Mouse (Mus musculus): ENCODE data around the gene Pnmal1. TPM values are rescaled to one million over a fixed set of nuclear protein-coding genes. Genes with fewer than 3 reads are reported as not detected.
A peak's percentile ranks its signal among the peaks of the same experiment; 100 is the strongest.

Gene Pnmal1
- polyA plus RNA-seq, 1 experiment from 2014 or later: 0.02 TPM

- Histone ChIP-seq H3K27ac (ENCODE audit: low read depth) (peak overlapping the region; percentile 13), H3K4me3 (ENCODE audit: low read depth, low read length) (no peak overlapping the region), H3K4me2 (ENCODE audit: low read depth, low read length) (peak overlapping the region; percentile 47), H3K36me3 (replicated peaks; ENCODE audit: insufficient read depth, low read length) (no peaks in the 10 kb centered on the region), H3K9ac (replicated peaks) (no peak overlapping the region), H3K9me3 (ENCODE audit: low read length) (no peaks in the 10 kb centered on the region), H3K4me1 (ENCODE audit: insufficient read depth) (peaks cover 26% of the 10 kb centered on the region), H3K27me3 (ENCODE audit: insufficient read depth, low read length) (no peaks in the 10 kb centered on the region)
- TF ChIP-seq EP300 (IDR thresholded peaks at IDR 0.05; ENCODE audit: low read depth) (no peak), CTCF (IDR thresholded peaks at IDR 0.05; ENCODE audit: low read depth) (no peak)
- WGBS (ENCODE audit: insufficient replicate concordance): 17% methylated on average over 15 of the region's 15 CpGs
- ATAC-seq (no peak), DNase-seq (no peak)
Measured at GRCm38 (mm10) chr7:16990006-16990744, 30.7 kb downstream of the Pnmal1 start.

- DNase-seq: no peak
- TF ChIP-seq CTCF (IDR thresholded peaks at IDR 0.05; ENCODE audit: low read depth) (no peak), EP300 (IDR thresholded peaks at IDR 0.05; ENCODE audit: low read depth) (no peak)
- Histone ChIP-seq H3K4me1 (ENCODE audit: insufficient read depth) (peaks cover 28% of the 10 kb centered on the region), H3K27me3 (ENCODE audit: insufficient read depth, low read length) (no peaks in the 10 kb centered on the region), H3K9me3 (ENCODE audit: low read length) (no peaks in the 10 kb centered on the region), H3K4me2 (ENCODE audit: low read depth, low read length) (no peak overlapping the region), H3K27ac (ENCODE audit: low read depth) (peak overlapping the region; percentile 13; the same call in 1 of the 2 replicates), H3K4me3 (ENCODE audit: low read depth, low read length) (no peak overlapping the region), H3K36me3 (replicated peaks; ENCODE audit: insufficient read depth, low read length) (no peaks in the 10 kb centered on the region), H3K9ac (replicated peaks) (no peak overlapping the region)
- WGBS (ENCODE audit: insufficient replicate concordance): 52% methylated on average over 18 of the region's 18 CpGs
- ATAC-seq: no peak; the same call in 1 of the 2 replicates
Measured at GRCm38 (mm10) chr7:16991681-16992450, 32.4 kb downstream of the Pnmal1 start.

GRCm38 (mm10) chr7:16992451-16992807 is 33.0 kb downstream of the Pnmal1 start, which contains the start of gene Ccdc8:
Ccdc8 (plus strand) TSS chr7:16992708.
- Histone ChIP-seq H3K27me3 (ENCODE audit: insufficient read depth, low read length) (no peaks in the 10 kb centered on the region), H3K36me3 (replicated peaks; ENCODE audit: insufficient read depth, low read length) (no peaks in the 10 kb centered on the region), H3K4me2 (ENCODE audit: low read depth, low read length) (peak within 1 kb of the TSS; percentile 79), H3K9ac (replicated peaks) (peak within 1 kb of the TSS; percentile 65; the same call in 1 of the 2 replicates), H3K27ac (ENCODE audit: low read depth) (peak within 1 kb of the TSS; percentile 62), H3K4me3 (ENCODE audit: low read depth, low read length) (peak within 1 kb of the TSS; percentile 52), H3K9me3 (ENCODE audit: low read length) (no peaks in the 10 kb centered on the region), H3K4me1 (ENCODE audit: insufficient read depth) (peaks cover 28% of the 10 kb centered on the region)
- no peak for TF ChIP-seq EP300 (IDR thresholded peaks at IDR 0.05; ENCODE audit: low read depth)
- no peak for TF ChIP-seq CTCF (IDR thresholded peaks at IDR 0.05; ENCODE audit: low read depth)
- ATAC-seq (no peak), DNase-seq (no peak)
- 85% methylated on average over 5 of the region's 5 CpGs for WGBS (ENCODE audit: insufficient replicate concordance)

GRCm38 (mm10) chr7:16993651-16994399 is 34.3 kb downstream of the Pnmal1 start:
- Histone ChIP-seq H3K27ac (ENCODE audit: low read depth) (peak overlapping the region; percentile 62), H3K4me2 (ENCODE audit: low read depth, low read length) (peak overlapping the region; percentile 79), H3K9me3 (ENCODE audit: low read length) (no peaks in the 10 kb centered on the region), H3K36me3 (replicated peaks; ENCODE audit: insufficient read depth, low read length) (no peaks in the 10 kb centered on the region), H3K9ac (replicated peaks) (peak overlapping the region; percentile 65), H3K4me1 (ENCODE audit: insufficient read depth) (peaks cover 28% of the 10 kb centered on the region), H3K27me3 (ENCODE audit: insufficient read depth, low read length) (no peaks in the 10 kb centered on the region), H3K4me3 (ENCODE audit: low read depth, low read length) (peak overlapping the region; percentile 52)
- peak; percentile 58 for DNase-seq
- peak; percentile 72 for ATAC-seq
- TF ChIP-seq EP300 (IDR thresholded peaks at IDR 0.05; ENCODE audit: low read depth) (no peak), CTCF (IDR thresholded peaks at IDR 0.05; ENCODE audit: low read depth) (no peak)
- 1% methylated on average over 27 of the region's 27 CpGs for WGBS (ENCODE audit: insufficient replicate concordance)

GRCm38 (mm10) chr7:16994400-16994799 is 34.9 kb downstream of the Pnmal1 start:
- Histone ChIP-seq H3K27ac (ENCODE audit: low read depth) (peak overlapping the region; percentile 62), H3K4me3 (ENCODE audit: low read depth, low read length) (peak overlapping the region; percentile 52), H3K4me1 (ENCODE audit: insufficient read depth) (peaks cover 32% of the 10 kb centered on the region), H3K9ac (replicated peaks) (peak overlapping the region; percentile 65), H3K4me2 (ENCODE audit: low read depth, low read length) (peak overlapping the region; percentile 79), H3K9me3 (ENCODE audit: low read length) (no peaks in the 10 kb centered on the region), H3K27me3 (ENCODE audit: insufficient read depth, low read length) (no peaks in the 10 kb centered on the region), H3K36me3 (replicated peaks; ENCODE audit: insufficient read depth, low read length) (no peaks in the 10 kb centered on the region)
- no peak for ATAC-seq
- DNase-seq: no peak
- 8% methylated on average over 20 of the region's 20 CpGs for WGBS (ENCODE audit: insufficient replicate concordance)
- no peak for TF ChIP-seq EP300 (IDR thresholded peaks at IDR 0.05; ENCODE audit: low read depth)
- TF ChIP-seq CTCF (IDR thresholded peaks at IDR 0.05; ENCODE audit: low read depth): no peak
